ENCODE assay signal across 14 mouse cellular contexts in the genomic region with DNA sequence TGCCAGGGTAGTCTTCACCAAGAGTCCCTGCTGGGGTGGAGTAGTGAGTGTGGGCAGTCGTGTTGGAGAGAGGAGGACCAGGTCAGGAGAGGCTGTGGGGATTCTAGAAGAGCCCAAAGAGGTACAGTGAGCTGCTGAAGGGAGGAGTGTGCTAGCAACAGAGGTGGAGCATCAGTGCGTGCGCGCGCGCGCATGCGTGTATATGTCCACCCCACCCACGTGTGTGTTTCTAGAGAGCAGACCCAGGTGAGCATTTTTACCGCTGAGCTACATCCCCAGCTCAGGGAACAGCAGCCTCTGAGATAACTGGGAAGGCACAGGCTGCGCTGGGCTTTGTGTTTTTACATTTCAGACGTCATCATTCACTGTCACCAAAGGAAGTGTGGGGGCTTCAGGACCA. TPM values are rescaled to one million over a fixed set of nuclear protein-coding genes. Genes with fewer than 3 reads are reported as not detected.
A peak's percentile ranks its signal among the peaks of the same experiment; 100 is the strongest.
DNase-seq lines count a peak whose midpoint lies in the region; ATAC-seq lines count a peak whose summit lies in the region.
"Had no signal": no experiment of that assay in that cellular context is flagged by ENCODE, and none has a peak within 500 bp of the region (broad histone marks: within the 10 kb centered on the region; RNA-seq: fewer than 3 reads in every experiment).

No protein-coding gene starts in this region.

- no peaks in the 10 kb centered on the region for H3K9me3 ChIP-seq in heart, embryonic 15.5 days (replicated peaks)
- H3K9me3 ChIP-seq in lung, embryonic 15.5 days = no peaks in the 10 kb centered on the region
- no peaks in the 10 kb centered on the region for H3K9me3 ChIP-seq in limb, embryonic 10.5 days (replicated peaks)
- H3K9me3 ChIP-seq: limb, embryonic 13.5 days had no signal

- peak overlapping the region; percentile 73 for H3K27ac ChIP-seq in heart, embryonic 15.5 days
- H3K27ac ChIP-seq in lung, embryonic 15.5 days = peak overlapping the region; percentile 82
- peak overlapping the region; percentile 47 for H3K27ac ChIP-seq in limb, embryonic 10.5 days
- H3K27ac ChIP-seq: limb, embryonic 13.5 days had no signal

- WGBS in heart, embryonic 15.5 days = 73% methylated on average over 12 of the region's 12 CpGs
- 67% methylated on average over 12 of the region's 12 CpGs for WGBS in lung, embryonic 15.5 days
- 77% methylated on average over 12 of the region's 12 CpGs for WGBS in limb, embryonic 10.5 days

- no peaks in the 10 kb centered on the region for H3K27me3 ChIP-seq in heart, embryonic 15.5 days
- peaks cover 2% of the 10 kb centered on the region; the same call in 1 of the 2 replicates for H3K27me3 ChIP-seq in lung, embryonic 15.5 days
- peaks cover 46% of the 10 kb centered on the region for H3K27me3 ChIP-seq in limb, embryonic 10.5 days (ENCODE audit: low read depth, poor library complexity, severe bottlenecking)

- no peak overlapping the region for H3K9ac ChIP-seq in heart, embryonic 15.5 days
- no peak overlapping the region for H3K9ac ChIP-seq in lung, embryonic 15.5 days
- H3K9ac ChIP-seq: limb, embryonic 13.5 days had no signal

- H3K36me3 ChIP-seq in heart, embryonic 15.5 days = no peaks in the 10 kb centered on the region
- H3K36me3 ChIP-seq in lung, embryonic 15.5 days = no peaks in the 10 kb centered on the region
- no peaks in the 10 kb centered on the region for H3K36me3 ChIP-seq in limb, embryonic 10.5 days
- H3K36me3 ChIP-seq: limb, embryonic 13.5 days had no signal

- ATAC-seq in heart, embryonic 15.5 days (replicated peaks; ENCODE audit: insufficient number of reproducible peaks, insufficient read depth, low FRiP score, low read depth) = no peak
- no peak for ATAC-seq in lung, embryonic 15.5 days (ENCODE audit: borderline replicate concordance, extremely low read depth, low FRiP score, low TSS enrichment)

- intact Hi-C loops in heart, postnatal 36 days (cut with DNase I) = no loop called here

- no peak overlapping the region; the same call in 1 of the 2 replicates for H3K4me2 ChIP-seq in heart, embryonic 15.5 days
- no peak overlapping the region for H3K4me2 ChIP-seq in lung, embryonic 15.5 days
- H3K4me2 ChIP-seq: limb, embryonic 13.5 days; midbrain, embryonic 11.5 days had no signal

- peaks cover 69% of the 10 kb centered on the region for H3K4me1 ChIP-seq in heart, embryonic 15.5 days (replicated peaks)
- peaks cover 84% of the 10 kb centered on the region for H3K4me1 ChIP-seq in lung, embryonic 15.5 days
- peaks cover 75% of the 10 kb centered on the region for H3K4me1 ChIP-seq in limb, embryonic 10.5 days

- no peak for DNase-seq in heart, postnatal 36 days
- no peak for DNase-seq in lung, postnatal 25 days (ENCODE audit: low spot score)
- DNase-seq in R1 (ENCODE audit: low read depth, low spot score) = peak; percentile 51
- no peak for DNase-seq in limb, embryonic 10.5 days (ENCODE audit: low spot score)
- no peak for DNase-seq in cerebellum, postnatal 36 days
- DNase-seq: adrenal gland, adult 2 months; cerebellum, adult 9-10 months; right cerebral cortex, postnatal 25 days; thymus, adult 2 months had no signal

- no peak overlapping the region for H3K4me3 ChIP-seq in heart, embryonic 15.5 days
- H3K4me3 ChIP-seq in lung, embryonic 15.5 days = no peak overlapping the region
- no peak overlapping the region for H3K4me3 ChIP-seq in limb, embryonic 10.5 days
- H3K4me3 ChIP-seq: limb, embryonic 13.5 days; myocyte had no signal

RNA-seq across cellular contexts. Expression of gene Meox1, which starts 7.7 kb away (rescaled TPM):
- polyA plus RNA-seq in heart, embryonic 15.5 days (2015; fragmentation: Nextera tagmentation; extraction: Ambion mirVana) = 15.7 and 19.8 TPM in 2 replicates
- 1 to 10 TPM; 6.9 to 8.0 TPM for total RNA-seq in heart, postnatal 36 days (2021)
- 10.3 and 10.4 TPM in 2 replicates for polyA plus RNA-seq in lung, embryonic 15.5 days (2015; fragmentation: Nextera tagmentation; extraction: Ambion mirVana)
- polyA plus RNA-seq in limb, embryonic 10.5 days (2016; fragmentation: Nextera tagmentation; extraction: Ambion mirVana) = 11.2 and 12.1 TPM in 2 replicates
